Mouse (Mus musculus): Measurements from ENCODE around the gene Olfr299. TPM values are rescaled to one million over a fixed set of nuclear protein-coding genes. Genes with fewer than 3 reads are reported as not detected.

The Olfr299 gene
- not detected in 2 replicates for polyA plus RNA-seq (2012; rRNA removed; ENCODE audit: low replicate concordance)

DNA sequence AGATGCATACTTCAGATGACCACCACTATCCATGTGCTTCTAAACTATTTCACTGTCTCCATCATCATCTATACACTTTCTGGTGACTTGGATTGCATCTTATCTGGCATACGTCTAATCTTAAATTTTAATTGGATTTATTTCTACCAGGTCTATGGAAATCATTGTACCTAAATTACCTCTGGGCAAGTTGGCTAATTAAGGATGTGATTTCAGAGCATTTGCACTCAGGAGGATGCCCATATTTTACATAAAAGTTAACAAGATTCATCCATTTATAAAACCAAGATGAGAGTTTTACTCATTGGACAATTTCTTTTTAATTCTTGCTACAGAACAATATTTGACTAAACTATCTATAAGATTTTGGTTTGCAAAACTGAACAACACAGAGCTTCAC is at the start of gene Olfr299:
TSS of gene Olfr299 (plus strand) at position 301 of the 400 bp plus-strand sequence.

DNA sequence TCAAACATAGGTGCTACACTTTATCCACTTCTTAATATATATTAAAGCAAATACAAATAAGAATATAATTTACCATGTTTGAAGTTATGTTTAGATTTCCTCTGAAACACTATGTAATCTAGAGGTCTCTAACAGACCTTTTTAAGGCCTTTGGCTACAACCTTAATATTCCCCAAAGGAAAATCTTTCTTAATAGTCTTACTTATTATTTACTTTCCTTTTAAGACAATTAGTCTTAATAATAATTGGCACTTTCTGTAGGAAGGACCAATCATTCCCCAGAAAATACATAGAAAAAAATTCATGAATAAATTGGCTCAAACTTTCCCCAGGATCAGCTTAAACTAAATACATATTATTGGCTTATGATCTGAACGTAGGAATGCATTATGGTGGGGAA is 32.7 kb downstream of the Olfr299 start, which contains the start of gene Olfr298:
TSS of gene Olfr298 (minus strand) at position 101 of the 400 bp plus-strand sequence.

Other genes with a start within 250 kb of the Olfr299 start
- gene Vmn2r76, start 213.6 kb upstream of the Olfr299 start, polyA plus RNA-seq (2012; rRNA removed; ENCODE audit: low replicate concordance), result not detected in 2 replicates
- not detected in 2 replicates for gene Olfr310, start 182.7 kb upstream of the Olfr299 start, polyA plus RNA-seq (2012; rRNA removed; ENCODE audit: low replicate concordance)
- gene Olfr309, start 146.2 kb upstream of the Olfr299 start, polyA plus RNA-seq (2012; rRNA removed; ENCODE audit: low replicate concordance), result not detected in 2 replicates
- not detected in 2 replicates for gene Olfr308, start 134.3 kb upstream of the Olfr299 start, polyA plus RNA-seq (2012; rRNA removed; ENCODE audit: low replicate concordance)
- not detected in 2 replicates for gene Olfr307, start 122.3 kb upstream of the Olfr299 start, polyA plus RNA-seq (2012; rRNA removed; ENCODE audit: low replicate concordance)
- gene Olfr305, start 93.0 kb upstream of the Olfr299 start, polyA plus RNA-seq (2012; rRNA removed; ENCODE audit: low replicate concordance), result not detected in 2 replicates
- gene Olfr304, start 73.3 kb upstream of the Olfr299 start, polyA plus RNA-seq (2012; rRNA removed; ENCODE audit: low replicate concordance), result not detected in 2 replicates
- gene Olfr303, start 62.1 kb upstream of the Olfr299 start, polyA plus RNA-seq (2012; rRNA removed; ENCODE audit: low replicate concordance), result not detected in 2 replicates
- not detected in 2 replicates for gene Olfr301, start 56.1 kb upstream of the Olfr299 start, polyA plus RNA-seq (2012; rRNA removed; ENCODE audit: low replicate concordance)
- not detected in 2 replicates for gene Olfr298, start 32.6 kb downstream of the Olfr299 start, polyA plus RNA-seq (2012; rRNA removed; ENCODE audit: low replicate concordance)
- gene Olfr297, start 60.0 kb downstream of the Olfr299 start, polyA plus RNA-seq (2012; rRNA removed; ENCODE audit: low replicate concordance), result not detected in 2 replicates
- gene Olfr295, start 123.9 kb downstream of the Olfr299 start, polyA plus RNA-seq (2012; rRNA removed; ENCODE audit: low replicate concordance), result not detected in 2 replicates
- not detected in 2 replicates for gene Olfr294, start 156.7 kb downstream of the Olfr299 start, polyA plus RNA-seq (2012; rRNA removed; ENCODE audit: low replicate concordance)
- not detected in 2 replicates for gene Olfr293, start 189.1 kb downstream of the Olfr299 start, polyA plus RNA-seq (2012; rRNA removed; ENCODE audit: low replicate concordance)
- not detected in 2 replicates for gene Olfr292, start 228.4 kb downstream of the Olfr299 start, polyA plus RNA-seq (2012; rRNA removed; ENCODE audit: low replicate concordance)